Mouse (Mus musculus): ENCODE measurements at regions not wholly inside any gene's neighbourhood (a gene's known extent, or its start where the extent isn't known, plus 50 kb on each side); places are given as distances from the start of the nearest gene placed in this dataset.
"Not testable (repeated sequence)": the region's sequence is repeated elsewhere in the genome, so short reads cannot be mapped to it uniquely, and the experiment has no call there.

DNA sequence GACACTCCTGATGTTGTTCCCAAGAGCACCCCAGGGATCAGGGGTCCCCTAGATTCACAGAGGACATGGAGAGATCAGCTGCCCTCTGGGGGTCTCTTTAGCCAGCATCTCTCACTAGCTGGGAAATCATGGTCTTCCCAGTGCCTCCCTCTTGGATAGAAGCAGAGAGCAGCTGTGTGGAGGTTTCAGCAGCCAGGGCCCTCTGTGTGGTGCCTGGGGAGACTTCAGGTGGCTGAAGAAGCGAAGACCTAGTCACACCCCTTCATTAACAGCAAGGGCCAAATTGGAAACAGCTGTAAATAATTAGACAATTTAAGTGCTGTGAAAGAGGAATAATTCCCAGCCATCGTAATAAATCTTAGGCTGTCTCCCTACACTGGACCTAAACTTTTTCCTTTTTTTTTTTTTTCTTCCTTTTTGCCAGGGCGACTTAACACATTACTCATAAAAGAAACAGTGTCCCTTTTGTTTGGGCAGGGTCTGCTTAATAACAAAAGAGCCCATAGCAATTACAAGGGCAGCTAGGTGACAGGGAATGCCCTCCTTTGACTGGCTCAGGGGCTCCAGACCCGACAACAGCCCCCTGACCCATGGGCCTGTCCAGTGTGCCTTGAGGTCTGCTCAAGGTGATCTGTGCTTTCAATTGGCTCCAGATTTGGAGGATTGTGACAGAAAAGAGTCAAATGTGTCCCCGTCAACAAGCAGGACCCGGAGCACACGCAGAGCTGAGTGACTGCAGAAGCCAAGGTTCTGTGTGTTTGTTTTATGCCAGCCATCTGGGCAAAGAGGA lies 127.7 kb downstream of the Dicer1 start:
- H3K4me3 ChIP-seq (ENCODE audit: low read depth, low read length) = no peak overlapping the region
- H3K9ac ChIP-seq (replicated peaks; ENCODE audit: low read depth) = no peak overlapping the region
- DNase-seq (ENCODE audit: low spot score) (no peak), ATAC-seq (no peak)
- no peak overlapping the region for H3K4me2 ChIP-seq (replicated peaks; ENCODE audit: low read depth, low read length)
- no peaks in the 10 kb centered on the region for H3K27me3 ChIP-seq (replicated peaks; ENCODE audit: insufficient read depth, low read length)
- H3K9me3 ChIP-seq (ENCODE audit: low read length) = no peaks in the 10 kb centered on the region
- no peak overlapping the region for H3K27ac ChIP-seq (ENCODE audit: low read length)
- no peaks in the 10 kb centered on the region for H3K36me3 ChIP-seq (ENCODE audit: insufficient read depth, low read length)
- 65% methylated on average over 7 of the region's 7 CpGs for WGBS
- no peaks in the 10 kb centered on the region for H3K4me1 ChIP-seq (ENCODE audit: insufficient read depth, low read depth, low read length)
- no peak for TF ChIP-seq EP300 (IDR thresholded peaks at IDR 0.05)
- no peak for TF ChIP-seq CTCF (IDR thresholded peaks at IDR 0.05)

DNA sequence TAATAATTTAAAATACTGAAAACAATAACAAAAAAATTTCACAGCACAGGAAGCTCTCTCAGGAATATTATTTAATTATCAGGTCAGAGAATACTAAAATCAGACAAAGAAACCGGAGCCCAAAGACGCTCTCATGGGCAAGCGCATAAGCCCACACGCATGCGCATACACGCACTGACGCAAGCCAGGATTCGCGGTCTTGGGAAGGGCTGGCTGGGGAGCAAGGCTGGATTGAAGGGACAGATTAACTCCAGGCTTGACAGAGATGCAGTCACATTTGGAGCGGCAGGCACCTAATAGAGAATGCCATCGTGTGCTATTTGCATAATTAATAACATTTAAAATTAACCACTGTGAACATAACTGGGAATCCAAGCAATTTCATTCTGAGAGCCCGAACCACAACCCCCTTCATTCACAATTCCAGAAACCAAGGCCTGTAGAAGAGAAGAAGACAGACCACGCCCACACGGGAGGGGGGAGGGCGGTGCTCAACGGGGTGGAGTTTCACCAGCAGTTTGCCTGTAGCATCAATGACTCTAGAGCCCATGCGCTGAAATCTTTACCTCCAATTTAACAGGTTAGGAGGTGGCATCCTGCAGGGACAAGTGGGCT lies 134.5 kb downstream of the Dicer1 start:
- H3K27me3 ChIP-seq (replicated peaks; ENCODE audit: insufficient read depth, low read length) = no peaks in the 10 kb centered on the region
- ATAC-seq (no peak; the same call in 1 of the 2 replicates), DNase-seq (ENCODE audit: low spot score) (peak; percentile 63)
- no peak overlapping the region for H3K9ac ChIP-seq (replicated peaks; ENCODE audit: low read depth)
- H3K4me1 ChIP-seq (ENCODE audit: insufficient read depth, low read depth, low read length) = no peaks in the 10 kb centered on the region
- no peaks in the 10 kb centered on the region for H3K9me3 ChIP-seq (ENCODE audit: low read length)
- 19% methylated on average over 17 of the region's 17 CpGs for WGBS
- no peak overlapping the region for H3K27ac ChIP-seq (ENCODE audit: low read length)
- H3K36me3 ChIP-seq (ENCODE audit: insufficient read depth, low read length) = no peaks in the 10 kb centered on the region
- H3K4me2 ChIP-seq (replicated peaks; ENCODE audit: low read depth, low read length) = peak overlapping the region; percentile 36
- H3K4me3 ChIP-seq (ENCODE audit: low read depth, low read length) = no peak overlapping the region
- TF ChIP-seq EP300 (IDR thresholded peaks at IDR 0.05) (no peak), CTCF (IDR thresholded peaks at IDR 0.05) (no peak)

DNA sequence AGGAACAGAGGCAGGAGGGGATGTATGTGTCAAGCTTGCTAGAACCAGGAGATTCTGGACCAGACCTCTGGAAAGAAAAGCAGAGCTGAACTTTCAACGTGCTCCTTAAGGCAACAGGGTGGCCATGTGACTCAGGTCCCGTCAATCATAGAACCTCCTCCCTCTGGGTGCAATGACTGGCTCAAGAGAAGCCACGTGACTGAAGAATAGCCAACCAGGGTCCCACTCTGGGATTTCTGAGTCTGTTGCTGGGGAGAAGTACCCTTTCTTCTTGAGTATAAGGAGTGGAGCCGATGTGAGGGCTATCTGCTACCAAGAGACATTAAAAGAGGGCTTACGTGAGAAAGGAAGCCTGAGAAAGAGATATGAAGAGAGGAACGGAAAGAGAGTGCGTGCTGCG lies 137.5 kb downstream of the Dicer1 start:
- TF ChIP-seq EP300 (IDR thresholded peaks at IDR 0.05) (no peak), CTCF (IDR thresholded peaks at IDR 0.05) (no peak)
- Histone ChIP-seq H3K36me3 (ENCODE audit: insufficient read depth, low read length) (no peaks in the 10 kb centered on the region), H3K4me3 (ENCODE audit: low read depth, low read length) (no peak overlapping the region), H3K27me3 (replicated peaks; ENCODE audit: insufficient read depth, low read length) (no peaks in the 10 kb centered on the region), H3K27ac (ENCODE audit: low read length) (no peak overlapping the region), H3K9ac (replicated peaks; ENCODE audit: low read depth) (no peak overlapping the region), H3K4me1 (ENCODE audit: insufficient read depth, low read depth, low read length) (no peaks in the 10 kb centered on the region), H3K4me2 (replicated peaks; ENCODE audit: low read depth, low read length) (no peak overlapping the region), H3K9me3 (ENCODE audit: low read length) (no peaks in the 10 kb centered on the region)
- DNase-seq (ENCODE audit: low spot score) = peak; percentile 33
- peak; percentile 55 for ATAC-seq
- WGBS = 51% methylated on average over 8 of the region's 8 CpGs

DNA sequence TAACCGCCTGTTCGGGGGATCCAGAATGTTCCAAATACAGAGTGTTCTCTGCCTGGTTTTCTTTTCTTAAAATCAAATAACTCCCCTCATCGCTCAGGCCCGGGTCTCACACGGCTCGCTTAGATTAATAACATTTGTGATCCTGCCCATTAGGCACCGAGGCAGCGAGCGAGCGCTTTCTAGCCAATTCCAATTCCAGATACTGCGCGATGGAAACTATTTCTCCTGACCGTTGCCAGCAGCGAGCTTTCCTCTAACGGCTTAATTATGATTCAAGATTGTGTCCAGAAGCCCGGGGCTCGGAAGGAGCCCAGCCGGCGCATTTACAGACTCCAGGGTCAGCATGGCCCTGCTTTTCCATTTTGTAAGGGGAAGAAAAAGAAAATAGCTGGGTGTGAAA lies 136.6 kb upstream of the Gsc start:
- Histone ChIP-seq H3K9ac (replicated peaks; ENCODE audit: low read depth) (no peak overlapping the region), H3K36me3 (ENCODE audit: insufficient read depth, low read length) (no peaks in the 10 kb centered on the region), H3K4me1 (ENCODE audit: insufficient read depth, low read depth, low read length) (no peaks in the 10 kb centered on the region), H3K27me3 (replicated peaks; ENCODE audit: insufficient read depth, low read length) (no peaks in the 10 kb centered on the region), H3K4me2 (replicated peaks; ENCODE audit: low read depth, low read length) (no peak overlapping the region), H3K9me3 (ENCODE audit: low read length) (no peaks in the 10 kb centered on the region), H3K27ac (ENCODE audit: low read length) (no peak overlapping the region), H3K4me3 (ENCODE audit: low read depth, low read length) (no peak overlapping the region)
- DNase-seq (ENCODE audit: low spot score) (peak; percentile 18), ATAC-seq (no peak)
- TF ChIP-seq CTCF (IDR thresholded peaks at IDR 0.05) (no peak), EP300 (IDR thresholded peaks at IDR 0.05) (no peak)
- 63% methylated on average over 19 of the region's 19 CpGs for WGBS

DNA sequence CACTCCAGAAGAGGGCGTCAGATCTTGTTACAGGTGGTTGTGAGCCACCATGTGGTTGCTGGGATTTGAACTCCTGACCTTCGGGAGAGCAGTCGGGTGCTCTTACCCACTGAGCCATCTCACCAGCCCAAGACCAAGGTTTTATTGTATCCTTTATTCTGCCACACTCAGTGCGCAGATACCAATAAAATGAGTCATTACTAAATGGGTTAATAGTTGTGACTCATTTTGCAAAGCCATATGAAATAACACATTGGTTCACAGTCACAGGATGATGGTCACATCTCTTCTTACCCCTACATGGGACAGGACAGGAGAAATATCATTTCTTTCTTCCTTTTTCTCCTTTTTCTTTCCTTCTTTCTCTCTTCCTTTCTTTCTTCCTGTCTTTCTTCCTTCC lies 135.8 kb upstream of the Gsc start:
- not testable (repeated sequence) for H3K4me1 ChIP-seq (ENCODE audit: insufficient read depth, low read depth, low read length); H3K36me3 ChIP-seq (ENCODE audit: insufficient read depth, low read length); H3K9ac ChIP-seq (replicated peaks; ENCODE audit: low read depth); H3K4me2 ChIP-seq (replicated peaks; ENCODE audit: low read depth, low read length); ATAC-seq; H3K9me3 ChIP-seq (ENCODE audit: low read length); DNase-seq (ENCODE audit: low spot score); H3K27ac ChIP-seq (ENCODE audit: low read length); H3K27me3 ChIP-seq (replicated peaks; ENCODE audit: insufficient read depth, low read length); H3K4me3 ChIP-seq (ENCODE audit: low read depth, low read length)
- WGBS = 80% methylated on average over 3 of the region's 4 CpGs

GRCm38 (mm10) chr12:104607410-104607809 lies 134.3 kb upstream of the Gsc start:
- Histone ChIP-seq H3K9me3 (ENCODE audit: low read length) (no peaks in the 10 kb centered on the region), H3K4me1 (ENCODE audit: insufficient read depth, low read depth, low read length) (no peaks in the 10 kb centered on the region), H3K4me2 (replicated peaks; ENCODE audit: low read depth, low read length) (no peak overlapping the region), H3K36me3 (ENCODE audit: insufficient read depth, low read length) (no peaks in the 10 kb centered on the region), H3K9ac (replicated peaks; ENCODE audit: low read depth) (no peak overlapping the region), H3K27me3 (replicated peaks; ENCODE audit: insufficient read depth, low read length) (no peaks in the 10 kb centered on the region), H3K4me3 (ENCODE audit: low read depth, low read length) (no peak overlapping the region), H3K27ac (ENCODE audit: low read length) (no peak overlapping the region)
- DNase-seq (ENCODE audit: low spot score) (no peak), ATAC-seq (no peak)
- WGBS = 73% methylated on average over 5 of the region's 5 CpGs
- TF ChIP-seq EP300 (IDR thresholded peaks at IDR 0.05) (no peak), CTCF (IDR thresholded peaks at IDR 0.05) (no peak)

All from lung, postnatal 0 days (tissue).